Mouse (Mus musculus) forebrain, embryonic 11.5 days (tissue): ENCODE measurements around the gene Prkce. TPM values are rescaled to one million over a fixed set of nuclear protein-coding genes. Genes with fewer than 3 reads are reported as not detected.

ENCODE experiments used
- ATAC-seq: fragments of 200-750 bp; cut with Nextera tagmentation; replicated peaks from 2 replicates; pipeline ENCODE4 v1.8.0; 2017; ENCODE audit warnings: moderate TSS enrichment; ENCODE audit not compliant: low FRiP score
- DNase-seq: peaks from one replicate; pipeline ENCODE4 v3.0.0-alpha.2; 2017; ENCODE audit warnings: low spot score
- H3K27ac ChIP-seq: fragments of 300-500 bp; sonication (generic); 2 replicates; pipeline ENCODE4 v1.5.1; 2014; ENCODE audit warnings: low read depth, low read length
- H3K27me3 ChIP-seq: fragments of 300-500 bp; sonication (generic); 2 replicates; pipeline ENCODE4 v1.6.1; 2014; ENCODE audit warnings: mild to moderate bottlenecking, low read length, mixed read lengths; ENCODE audit not compliant: control insufficient read depth, insufficient read depth
- H3K36me3 ChIP-seq: fragments of 300-500 bp; sonication (generic); 2 replicates; pipeline ENCODE4 v1.6.1; 2014; ENCODE audit warnings: mild to moderate bottlenecking, low read length, moderate library complexity, mixed read lengths; ENCODE audit not compliant: control insufficient read depth, insufficient read depth
- H3K4me1 ChIP-seq: fragments of 300-500 bp; sonication (generic); replicated peaks from 2 replicates; pipeline ENCODE4 v1.6.1; 2014; ENCODE audit warnings: low read length, mixed read lengths; ENCODE audit not compliant: control insufficient read depth, insufficient read depth
- H3K4me2 ChIP-seq: fragments of 300-500 bp; sonication (generic); 2 replicates; pipeline ENCODE4 v1.6.1; 2014; ENCODE audit warnings: low read depth, mild to moderate bottlenecking, low read length, moderate library complexity, mixed read lengths; ENCODE audit not compliant: severe bottlenecking
- H3K4me3 ChIP-seq: fragments of 300-500 bp; sonication (generic); 2 replicates; pipeline ENCODE4 v1.5.1; 2014; ENCODE audit warnings: low read depth, low read length
- H3K9ac ChIP-seq: fragments of 300-500 bp; sonication (generic); 2 replicates; pipeline ENCODE4 v1.6.1; 2014; ENCODE audit warnings: low read length
- H3K9me3 ChIP-seq: fragments of 300-500 bp; sonication (generic); 2 replicates; pipeline ENCODE4 v1.6.1; 2016; ENCODE audit warnings: low read length, mixed read lengths; ENCODE audit not compliant: control insufficient read depth
- WGBS: fragments of 180-500 bp; shearing (Covaris S2); extraction: QIAGEN DNeasy Blood & Tissue Kit; methylation state at CpG from one replicate; pipeline ENCODE4 v1.1.7; 2014; 5-methylcytosine and 5-hydroxymethylcytosine counted together
- polyA plus RNA-seq: library from polyadenylated mRNA; unstranded; fragments of >200 nt; fragmentation: Nextera tagmentation; extraction: Ambion mirVana; gene quantifications from 2 replicates; pipeline ENCODE4 v1.2.1, GENCODE M21; 2014

The Prkce gene
- polyA plus RNA-seq, 1 experiment from 2014 or later = 6.0 TPM

- H3K36me3 ChIP-seq = no peaks in the 10 kb centered on the region
- H3K4me1 ChIP-seq = no peaks in the 10 kb centered on the region
- H3K4me2 ChIP-seq = no peak overlapping the region
- H3K27me3 ChIP-seq = no peaks in the 10 kb centered on the region
- ATAC-seq = no peak
- H3K4me3 ChIP-seq = no peak overlapping the region
- no peak overlapping the region for H3K9ac ChIP-seq
- H3K9me3 ChIP-seq = no peaks in the 10 kb centered on the region
- 91% methylated on average over 5 of the region's 5 CpGs for WGBS
- H3K27ac ChIP-seq = no peak overlapping the region
- DNase-seq = no peak
Observed at GRCm38 (mm10) chr17:86527298-86527697, 359.7 kb downstream of the Prkce start.

- no peak overlapping the region for H3K4me3 ChIP-seq
- H3K4me1 ChIP-seq = no peaks in the 10 kb centered on the region
- no peak overlapping the region for H3K4me2 ChIP-seq
- H3K9ac ChIP-seq = no peak overlapping the region
- H3K36me3 ChIP-seq = no peaks in the 10 kb centered on the region
- ATAC-seq (no peak), DNase-seq (no peak)
- H3K9me3 ChIP-seq = no peaks in the 10 kb centered on the region
- H3K27ac ChIP-seq = no peak overlapping the region
- H3K27me3 ChIP-seq = no peaks in the 10 kb centered on the region
- WGBS = 87% methylated on average over 10 of the region's 10 CpGs
Observed at GRCm38 (mm10) chr17:86529003-86529402, 361.4 kb downstream of the Prkce start.

- H3K4me2 ChIP-seq = no peak overlapping the region
Observed at GRCm38 (mm10) chr17:86529411-86529810, 361.8 kb downstream of the Prkce start.

GRCm38 (mm10) chr17:86531231-86531630, 363.6 kb downstream of the Prkce start:
- H3K27ac ChIP-seq = no peak overlapping the region
- H3K4me3 ChIP-seq = no peak overlapping the region
- H3K9ac ChIP-seq = no peak overlapping the region
- no peak for ATAC-seq
- no peaks in the 10 kb centered on the region for H3K36me3 ChIP-seq
- H3K4me2 ChIP-seq = no peak overlapping the region
- H3K9me3 ChIP-seq = no peaks in the 10 kb centered on the region
- 88% methylated on average over 6 of the region's 6 CpGs for WGBS
- H3K27me3 ChIP-seq = no peaks in the 10 kb centered on the region
- no peak for DNase-seq
- no peaks in the 10 kb centered on the region for H3K4me1 ChIP-seq

More at GRCm38 (mm10) chr17:86529411-86529810, 361.8 kb downstream of the Prkce start:
- no peak overlapping the region for H3K4me3 ChIP-seq
- no peaks in the 10 kb centered on the region for H3K9me3 ChIP-seq
- ATAC-seq (no peak), DNase-seq (no peak)
- no peak overlapping the region for H3K9ac ChIP-seq
- H3K27ac ChIP-seq = no peak overlapping the region
- WGBS = 83% methylated on average over 4 of the region's 4 CpGs
- no peaks in the 10 kb centered on the region for H3K36me3 ChIP-seq
- H3K27me3 ChIP-seq = no peaks in the 10 kb centered on the region
- no peaks in the 10 kb centered on the region for H3K4me1 ChIP-seq

GRCm38 (mm10) chr17:86532783-86533548, 365.4 kb downstream of the Prkce start:
- ATAC-seq (no peak), DNase-seq (no peak)
- no peaks in the 10 kb centered on the region for H3K27me3 ChIP-seq
- H3K27ac ChIP-seq = no peak overlapping the region
- no peak overlapping the region for H3K4me2 ChIP-seq
- WGBS = 81% methylated on average over 17 of the region's 17 CpGs
- no peak overlapping the region for H3K4me3 ChIP-seq
- H3K4me1 ChIP-seq = peaks cover 4% of the 10 kb centered on the region; the same call in 1 of the 2 replicates
- H3K9me3 ChIP-seq = no peaks in the 10 kb centered on the region
- H3K36me3 ChIP-seq = no peaks in the 10 kb centered on the region
- H3K9ac ChIP-seq = no peak overlapping the region

- no peak overlapping the region for H3K4me3 ChIP-seq
- H3K27ac ChIP-seq = no peak overlapping the region
- 90% methylated on average over 11 of the region's 11 CpGs for WGBS
- H3K36me3 ChIP-seq = no peaks in the 10 kb centered on the region
- no peak overlapping the region for H3K4me2 ChIP-seq
- peaks cover 4% of the 10 kb centered on the region; the same call in 1 of the 2 replicates for H3K4me1 ChIP-seq
- ATAC-seq (no peak), DNase-seq (no peak)
- no peak overlapping the region for H3K9ac ChIP-seq
- no peaks in the 10 kb centered on the region for H3K27me3 ChIP-seq
- H3K9me3 ChIP-seq = no peaks in the 10 kb centered on the region
Observed at GRCm38 (mm10) chr17:86533549-86533851, 365.9 kb downstream of the Prkce start.

- Histone ChIP-seq H3K27ac (no peak overlapping the region), H3K4me2 (no peak overlapping the region)
Observed at GRCm38 (mm10) chr17:86535096-86535495, 367.5 kb downstream of the Prkce start.

GRCm38 (mm10) chr17:86535827-86536656, 368.5 kb downstream of the Prkce start:
- H3K4me1 ChIP-seq = peaks cover 4% of the 10 kb centered on the region; the same call in 1 of the 2 replicates
- 50% methylated on average over 22 of the region's 22 CpGs for WGBS
- no peaks in the 10 kb centered on the region for H3K9me3 ChIP-seq
- no peaks in the 10 kb centered on the region for H3K27me3 ChIP-seq
- H3K4me3 ChIP-seq = no peak overlapping the region
- peak; percentile 51; the same call in 1 of the 2 replicates for ATAC-seq
- H3K27ac ChIP-seq = no peak overlapping the region
- no peaks in the 10 kb centered on the region for H3K36me3 ChIP-seq
- DNase-seq = peak; percentile 75
- H3K9ac ChIP-seq = no peak overlapping the region
- peak overlapping the region; percentile 18; the same call in 1 of the 2 replicates for H3K4me2 ChIP-seq

More at GRCm38 (mm10) chr17:86535096-86535495, 367.5 kb downstream of the Prkce start:
- no peak for ATAC-seq
- H3K9ac ChIP-seq = no peak overlapping the region
- peaks cover 4% of the 10 kb centered on the region; the same call in 1 of the 2 replicates for H3K4me1 ChIP-seq
- no peaks in the 10 kb centered on the region for H3K36me3 ChIP-seq
- DNase-seq = no peak
- H3K9me3 ChIP-seq = no peaks in the 10 kb centered on the region
- H3K27me3 ChIP-seq = no peaks in the 10 kb centered on the region
- 85% methylated on average over 10 of the region's 10 CpGs for WGBS
- H3K4me3 ChIP-seq = no peak overlapping the region
